Mouse (Mus musculus): Measurements from ENCODE around the gene Fgf13. TPM values are rescaled to one million over a fixed set of nuclear protein-coding genes. Genes with fewer than 3 reads are reported as not detected.

Fgf13 gene
- polyA plus RNA-seq, 1 experiment from 2014 or later = 5.5 TPM

DNA sequence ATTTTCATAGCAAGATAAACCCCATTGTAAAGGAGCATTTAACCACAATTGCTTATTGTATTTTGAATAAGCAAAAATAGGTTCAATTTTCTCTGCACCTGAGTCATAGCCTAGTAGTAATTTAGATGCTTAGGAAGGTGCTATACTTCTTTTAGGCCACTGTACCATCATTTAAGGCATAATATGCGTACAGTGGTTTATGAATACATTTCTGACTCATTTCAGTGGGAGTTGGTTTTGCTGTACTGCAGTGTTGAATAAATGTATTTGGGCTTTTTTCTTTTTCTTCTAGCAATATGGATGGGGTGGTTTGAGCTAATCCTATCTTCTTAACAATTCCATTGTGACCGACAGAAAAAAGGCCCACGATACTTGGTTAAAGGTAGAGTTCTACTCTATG is 481.9 kb downstream of the Fgf13 start:
- ATAC-seq (replicated peaks; ENCODE audit: low FRiP score) (no peak), DNase-seq (ENCODE audit: low spot score) (no peak)
- Histone ChIP-seq H3K4me3 (ENCODE audit: low read depth, low read length) (no peak overlapping the region), H3K27me3 (replicated peaks; ENCODE audit: control insufficient read depth, insufficient read depth, low read length) (no peaks in the 10 kb centered on the region), H3K4me1 (replicated peaks; ENCODE audit: control insufficient read depth, insufficient read depth, low read length) (no peaks in the 10 kb centered on the region), H3K9ac (ENCODE audit: low read depth, low read length) (no peak overlapping the region), H3K4me2 (no peak overlapping the region), H3K9me3 (ENCODE audit: control insufficient read depth, low read length) (no peaks in the 10 kb centered on the region), H3K27ac (ENCODE audit: low read depth, low read length) (no peak overlapping the region), H3K36me3 (ENCODE audit: control insufficient read depth, insufficient read depth, low read length) (no peaks in the 10 kb centered on the region)
- 91% methylated on average over 3 of the region's 3 CpGs for WGBS

- no peaks in the 10 kb centered on the region for H3K27me3 ChIP-seq (replicated peaks; ENCODE audit: control insufficient read depth, insufficient read depth, low read length)
- no peak overlapping the region for H3K4me3 ChIP-seq (ENCODE audit: low read depth, low read length)
- H3K9ac ChIP-seq (ENCODE audit: low read depth, low read length) = no peak overlapping the region
- H3K4me2 ChIP-seq = no peak overlapping the region
- H3K27ac ChIP-seq (ENCODE audit: low read depth, low read length) = no peak overlapping the region
- no peaks in the 10 kb centered on the region for H3K36me3 ChIP-seq (ENCODE audit: control insufficient read depth, insufficient read depth, low read length)
- H3K4me1 ChIP-seq (replicated peaks; ENCODE audit: control insufficient read depth, insufficient read depth, low read length) = no peaks in the 10 kb centered on the region
- ATAC-seq (replicated peaks; ENCODE audit: low FRiP score) = no peak
- no peaks in the 10 kb centered on the region for H3K9me3 ChIP-seq (ENCODE audit: control insufficient read depth, low read length)
- DNase-seq (ENCODE audit: low spot score) = no peak
Measured at GRCm38 (mm10) chrX:59080427-59080826, 487.4 kb downstream of the Fgf13 start.

DNA sequence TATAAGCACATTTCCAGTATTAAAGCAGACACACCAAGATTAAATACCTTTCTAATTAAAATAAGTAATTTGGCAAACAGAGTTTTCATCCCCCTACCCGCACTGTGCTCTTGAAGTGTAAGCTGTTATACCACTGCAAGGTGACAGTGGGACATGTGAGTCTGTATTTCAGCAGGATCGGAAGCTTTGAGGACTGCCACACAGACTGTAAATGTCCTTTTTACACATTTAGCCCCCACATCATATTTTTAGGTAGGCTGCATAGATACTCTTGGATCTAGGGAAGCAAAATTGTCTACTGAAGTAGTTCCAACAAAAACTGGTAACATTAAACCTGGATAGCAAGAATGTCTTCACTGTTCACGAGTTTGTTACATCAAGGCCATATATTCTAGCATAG is 495.8 kb downstream of the Fgf13 start:
- DNase-seq (ENCODE audit: low spot score) (no peak), ATAC-seq (replicated peaks; ENCODE audit: low FRiP score) (no peak)
- no peak overlapping the region for H3K27ac ChIP-seq (ENCODE audit: low read depth, low read length)
- H3K9me3 ChIP-seq (ENCODE audit: control insufficient read depth, low read length) = no peaks in the 10 kb centered on the region
- H3K9ac ChIP-seq (ENCODE audit: low read depth, low read length) = no peak overlapping the region
- H3K4me1 ChIP-seq (replicated peaks; ENCODE audit: control insufficient read depth, insufficient read depth, low read length) = no peaks in the 10 kb centered on the region
- H3K4me3 ChIP-seq (ENCODE audit: low read depth, low read length) = no peak overlapping the region
- no peak overlapping the region for H3K4me2 ChIP-seq
- no peaks in the 10 kb centered on the region for H3K27me3 ChIP-seq (replicated peaks; ENCODE audit: control insufficient read depth, insufficient read depth, low read length)
- H3K36me3 ChIP-seq (ENCODE audit: control insufficient read depth, insufficient read depth, low read length) = no peaks in the 10 kb centered on the region
- 79% methylated on average over 3 of the region's 3 CpGs for whole genome bisulfite sequencing

DNA sequence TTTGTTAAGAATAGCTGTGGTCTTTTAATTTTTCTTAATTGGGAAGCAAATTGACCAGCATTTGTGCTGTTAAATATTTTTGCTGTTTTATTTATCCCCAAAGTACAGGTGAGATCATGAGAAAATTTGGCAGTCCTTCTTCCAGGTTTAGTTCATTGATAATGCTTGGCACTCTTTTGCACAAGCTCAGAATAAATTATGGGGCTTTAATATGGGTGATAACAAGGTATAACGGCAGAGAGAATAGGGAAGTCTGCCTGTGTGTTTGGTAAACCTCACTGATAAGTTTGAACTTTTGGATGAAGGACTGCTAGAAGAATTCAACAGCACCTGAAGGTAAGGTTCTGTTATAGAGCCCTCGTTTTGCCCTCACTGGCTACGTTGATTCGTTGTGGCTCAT is 504.7 kb downstream of the Fgf13 start:
- no peaks in the 10 kb centered on the region for H3K4me1 ChIP-seq (replicated peaks; ENCODE audit: control insufficient read depth, insufficient read depth, low read length)
- DNase-seq (ENCODE audit: low spot score) (no peak), ATAC-seq (replicated peaks; ENCODE audit: low FRiP score) (no peak)
- no peak overlapping the region for H3K4me2 ChIP-seq
- H3K36me3 ChIP-seq (ENCODE audit: control insufficient read depth, insufficient read depth, low read length) = no peaks in the 10 kb centered on the region
- H3K27ac ChIP-seq (ENCODE audit: low read depth, low read length) = no peak overlapping the region
- no peak overlapping the region for H3K4me3 ChIP-seq (ENCODE audit: low read depth, low read length)
- WGBS = 73% methylated on average over 4 of the region's 4 CpGs
- no peaks in the 10 kb centered on the region for H3K27me3 ChIP-seq (replicated peaks; ENCODE audit: control insufficient read depth, insufficient read depth, low read length)
- no peak overlapping the region for H3K9ac ChIP-seq (ENCODE audit: low read depth, low read length)
- no peaks in the 10 kb centered on the region for H3K9me3 ChIP-seq (ENCODE audit: control insufficient read depth, low read length)

- H3K9ac ChIP-seq (ENCODE audit: low read depth, low read length) = no peak overlapping the region
- DNase-seq (ENCODE audit: low spot score) (no peak), ATAC-seq (replicated peaks; ENCODE audit: low FRiP score) (no peak)
- H3K4me3 ChIP-seq (ENCODE audit: low read depth, low read length) = no peak overlapping the region
- no peaks in the 10 kb centered on the region for H3K9me3 ChIP-seq (ENCODE audit: control insufficient read depth, low read length)
- H3K4me1 ChIP-seq (replicated peaks; ENCODE audit: control insufficient read depth, insufficient read depth, low read length) = no peaks in the 10 kb centered on the region
- 63% methylated on average over 1 of the region's 1 CpGs for WGBS
- no peaks in the 10 kb centered on the region for H3K36me3 ChIP-seq (ENCODE audit: control insufficient read depth, insufficient read depth, low read length)
- H3K4me2 ChIP-seq = no peak overlapping the region
- no peaks in the 10 kb centered on the region for H3K27me3 ChIP-seq (replicated peaks; ENCODE audit: control insufficient read depth, insufficient read depth, low read length)
- H3K27ac ChIP-seq (ENCODE audit: low read depth, low read length) = no peak overlapping the region
Measured at GRCm38 (mm10) chrX:59034969-59035368, 532.9 kb downstream of the Fgf13 start.

MicroRNA genes within 50 kb of the gene (microRNA counts, 519-probe panel; counts per million panel counts)
- microRNA mmu-miR-504 = not detected

Small RNA genes within 50 kb of the gene (microRNA-seq; reads per million reads assigned to microRNA genes)
- 6.3 reads per million, percentile 16 among the genes with 10 or more reads in this experiment for gene Mir504 (ENCODE audit: borderline number of aligned reads)
